Mouse (Mus musculus) heart, postnatal 14 days (tissue): ENCODE results near the gene Pde5a. TPM values are rescaled to one million over a fixed set of nuclear protein-coding genes. Genes with fewer than 3 reads are reported as not detected.
A peak's percentile ranks its signal among the peaks of the same experiment; 100 is the strongest.

Experiments
- DNase-seq, 2 experiments: peaks; one replicate each; pipeline ENCODE4 v3.0.0; 2021 to 2022
- intact Hi-C: fragments of 180-260 bp; cut with DNase I; formaldehyde crosslinking; loops from one replicate; pipeline ENCODE4 v1.15.1; 2025
- total RNA-seq, 2 experiments: library from RNA; stranded (reverse); gene quantifications; 2 replicates each; pipeline ENCODE4 v1.2.3; 2021

Pde5a gene
- total RNA-seq, 2 experiments from 2014 or later = 6.5 to 9.0 TPM

DNA sequence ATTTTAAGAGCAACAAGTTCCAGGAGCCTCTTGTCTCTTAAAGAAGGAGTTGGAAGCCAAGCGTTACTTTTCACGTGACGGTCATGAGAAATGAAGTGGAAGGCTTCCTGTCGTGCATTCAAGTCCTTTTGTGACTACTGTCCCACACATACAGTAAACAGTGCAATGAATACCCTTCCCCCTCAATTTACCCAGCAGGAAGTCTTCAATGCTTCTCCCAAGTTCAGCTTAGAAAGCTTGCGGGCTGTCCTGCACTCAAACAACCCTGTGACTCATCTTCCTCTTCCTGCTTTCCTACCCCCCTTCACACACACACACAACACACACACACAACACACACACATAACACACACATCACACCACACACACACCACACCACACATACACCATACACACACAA is 105.8 kb downstream of the Pde5a start:
- intact Hi-C loops = no loop called here
- no peak for DNase-seq

DNA sequence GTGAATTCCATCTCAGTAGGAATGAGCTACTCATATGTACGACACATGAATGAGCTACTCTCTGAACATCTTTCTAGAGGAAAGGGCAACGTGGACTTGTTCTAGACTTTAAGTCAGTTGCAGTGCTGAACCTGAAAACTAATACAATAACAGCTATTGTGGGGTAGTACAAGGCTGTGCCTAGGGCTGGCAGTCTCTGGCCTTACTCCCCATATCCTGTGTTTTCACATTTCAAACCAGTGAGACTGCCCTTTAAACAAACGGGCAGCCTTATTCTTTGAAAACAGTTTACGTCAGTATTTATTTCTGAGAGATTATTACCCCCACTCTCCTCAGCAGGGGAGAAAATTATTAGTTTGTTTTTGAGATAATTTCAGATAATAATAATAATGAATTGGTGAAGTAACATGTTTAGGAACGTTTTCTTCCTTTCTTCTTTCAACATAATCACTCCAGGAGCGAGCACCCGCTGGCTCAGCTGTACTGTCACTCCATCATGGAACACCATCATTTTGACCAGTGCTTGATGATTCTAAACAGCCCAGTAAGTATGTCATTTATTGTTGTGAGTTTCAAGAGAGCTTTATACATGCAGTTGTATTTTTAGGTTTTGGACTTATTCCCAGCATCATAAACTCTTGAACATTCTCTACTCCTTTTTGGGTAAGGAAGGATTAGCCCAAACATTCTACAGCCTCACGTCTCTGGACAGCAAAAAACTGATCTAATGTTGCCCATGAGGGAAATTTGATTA is 106.5 kb downstream of the Pde5a start:
- DNase-seq = no peak
- intact Hi-C loops = no loop called here

DNA sequence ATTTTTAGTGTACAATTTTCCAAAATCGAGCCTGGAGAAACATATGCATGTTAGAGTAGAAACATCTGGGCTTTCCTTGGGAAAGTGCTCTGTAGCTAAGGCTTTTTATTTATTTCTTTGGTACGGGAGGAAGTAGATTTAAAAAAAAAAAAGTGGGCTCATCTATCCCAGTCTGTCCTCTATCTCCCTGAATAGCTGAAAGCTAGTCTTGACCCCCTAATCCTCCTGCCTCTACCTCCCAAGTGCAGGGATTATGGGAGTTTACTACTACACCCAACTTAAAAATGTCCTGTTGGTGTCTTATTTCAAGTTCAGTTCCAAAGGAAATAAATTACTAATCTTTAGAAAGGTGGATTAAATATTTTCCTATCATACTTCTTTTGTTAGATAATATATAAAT is 108.9 kb downstream of the Pde5a start:
- intact Hi-C loops = no loop called here
- no peak for DNase-seq

DNA sequence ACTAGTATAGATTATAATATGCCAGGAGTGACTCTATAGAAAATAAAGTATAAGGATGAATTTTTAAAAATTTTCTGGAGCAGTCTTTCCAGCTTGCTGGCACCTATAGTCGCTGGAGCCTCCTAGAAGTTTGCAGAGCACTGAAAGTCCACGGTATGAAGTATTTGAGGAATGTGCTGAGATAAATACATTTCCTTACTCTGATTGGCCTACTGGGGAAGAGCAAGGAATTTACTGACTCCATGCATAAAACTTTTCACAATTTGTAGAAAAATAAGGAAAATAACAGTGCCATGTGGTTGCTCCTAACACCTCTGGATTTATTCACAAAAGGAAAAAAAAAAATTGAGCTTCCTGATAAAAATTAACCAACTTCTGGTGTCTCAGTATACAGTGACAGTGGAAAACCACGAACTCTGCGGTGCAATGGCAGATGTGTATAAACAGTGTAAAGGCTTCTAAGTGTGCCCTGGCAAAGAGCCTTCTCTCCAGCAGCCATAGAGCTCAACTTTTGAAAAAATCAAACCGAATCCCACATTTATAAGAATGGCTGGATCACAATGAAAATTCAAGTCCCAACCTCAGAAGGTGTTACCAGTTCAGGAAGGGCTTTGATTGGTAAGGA is 119.8 kb downstream of the Pde5a start:
- DNase-seq = no peak
- intact Hi-C loops = no loop called here

DNA sequence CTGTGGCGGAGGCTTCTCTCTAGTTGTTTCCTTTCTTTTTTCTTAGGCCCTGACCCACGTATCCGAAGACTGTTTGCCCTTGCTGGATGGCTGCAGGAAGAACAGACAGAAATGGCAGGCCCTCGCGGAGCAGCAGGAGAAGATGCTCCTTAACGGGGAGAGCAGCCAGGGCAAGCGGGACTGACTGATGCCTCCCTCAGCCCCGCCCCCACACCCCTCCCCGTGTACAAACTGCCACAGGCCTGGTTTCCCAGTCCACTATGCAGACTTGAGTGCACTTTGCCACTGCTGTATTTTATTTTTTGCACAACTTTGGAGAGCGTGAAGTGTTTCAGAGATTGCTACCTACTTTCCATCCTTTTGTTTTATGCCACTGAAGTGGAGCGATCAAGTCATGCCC is 126.4 kb downstream of the Pde5a start:
- intact Hi-C loops = no loop called here
- DNase-seq = no peak

DNA sequence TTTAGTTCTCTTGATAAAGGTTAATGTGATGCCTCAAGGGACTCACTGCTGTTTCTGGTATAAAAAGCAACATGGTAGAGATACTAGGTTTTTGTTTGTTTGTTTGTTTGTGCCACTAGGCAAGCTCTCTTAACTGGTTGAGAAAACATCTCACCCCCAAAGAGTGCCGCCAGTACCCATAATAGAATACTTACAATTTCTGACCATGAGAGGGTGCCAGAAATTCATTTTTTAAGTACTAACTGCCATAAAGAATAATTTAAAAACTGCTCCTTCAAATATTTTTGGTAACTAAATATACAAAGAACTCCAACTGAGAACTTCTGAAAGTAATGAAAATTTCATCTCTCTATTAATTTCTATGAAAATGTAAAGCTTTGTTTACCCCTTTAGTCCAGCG is 131.1 kb downstream of the Pde5a start:
- DNase-seq = no peak
- intact Hi-C loops = no loop called here

DNA sequence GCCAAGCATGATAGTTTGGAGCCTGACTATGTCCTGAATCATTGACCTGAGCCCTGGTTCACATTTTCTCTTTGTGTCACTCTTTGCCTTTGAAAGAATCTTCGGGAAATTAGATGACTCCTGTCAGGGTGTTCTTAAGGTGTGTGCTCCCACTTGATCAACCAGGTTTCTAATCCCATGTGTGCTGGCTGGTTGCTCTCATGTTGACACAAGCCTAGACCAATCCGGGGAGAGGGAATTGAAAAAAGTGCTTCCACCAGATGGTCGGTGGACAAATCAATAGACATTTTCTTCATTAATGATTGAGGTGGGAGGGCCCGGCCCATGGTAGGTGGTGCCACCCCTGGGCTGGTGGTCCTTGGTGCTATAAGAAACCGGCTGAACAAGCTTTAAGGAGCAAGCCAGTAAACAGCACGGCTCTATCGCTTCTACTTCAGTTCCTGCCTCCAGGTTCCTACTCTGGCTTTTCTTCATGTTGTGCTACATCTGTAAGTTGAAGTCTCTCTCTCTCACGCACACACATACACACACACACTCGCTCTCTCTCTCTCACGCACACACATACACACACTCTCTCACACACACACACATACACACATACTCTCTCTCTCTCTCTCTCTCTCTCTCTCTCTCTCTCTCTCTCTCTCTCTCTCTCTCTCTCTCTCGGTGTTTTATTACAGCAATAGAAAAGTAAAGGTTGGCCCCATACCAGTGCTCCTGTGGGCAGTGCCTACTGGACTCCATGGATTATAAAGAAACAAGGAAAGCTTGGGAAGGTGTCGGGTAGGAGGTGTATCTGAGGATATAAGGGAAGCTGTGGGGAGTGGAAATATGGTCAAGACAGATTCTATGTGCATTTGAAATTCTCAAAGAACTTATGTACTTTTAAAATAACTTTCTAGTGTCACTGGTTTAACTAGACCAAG is 132.1 kb downstream of the Pde5a start:
- DNase-seq = no peak
- intact Hi-C loops = no loop called here

DNA sequence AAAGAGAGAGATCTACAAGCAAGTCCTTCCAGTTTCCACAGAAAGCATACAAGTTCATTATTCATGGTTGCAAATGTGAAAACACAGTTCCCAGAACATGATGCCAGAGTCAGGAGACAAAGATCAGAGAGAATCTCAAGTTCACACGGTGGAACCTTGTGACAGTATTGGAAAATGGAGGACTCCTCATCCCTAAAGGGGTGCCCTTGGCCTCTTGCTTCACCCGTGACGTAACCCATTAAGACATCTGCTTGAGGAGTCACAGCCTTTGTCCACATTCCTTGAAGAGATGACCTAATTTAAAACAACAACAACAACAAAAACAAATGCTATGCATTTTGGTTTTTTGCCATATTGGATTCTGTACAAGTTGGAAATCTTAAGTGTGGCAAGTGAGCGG is 136.3 kb downstream of the Pde5a start:
- no peak for DNase-seq
- intact Hi-C loops = no loop called here

- DNase-seq = no peak
- intact Hi-C loops = no loop called here
Measured at GRCm38 (mm10) chr3:122868270-122868669, 139.5 kb downstream of the Pde5a start.

- intact Hi-C loops = no loop called here
- DNase-seq = no peak
Measured at GRCm38 (mm10) chr3:122871596-122871995, 142.8 kb downstream of the Pde5a start.

DNA sequence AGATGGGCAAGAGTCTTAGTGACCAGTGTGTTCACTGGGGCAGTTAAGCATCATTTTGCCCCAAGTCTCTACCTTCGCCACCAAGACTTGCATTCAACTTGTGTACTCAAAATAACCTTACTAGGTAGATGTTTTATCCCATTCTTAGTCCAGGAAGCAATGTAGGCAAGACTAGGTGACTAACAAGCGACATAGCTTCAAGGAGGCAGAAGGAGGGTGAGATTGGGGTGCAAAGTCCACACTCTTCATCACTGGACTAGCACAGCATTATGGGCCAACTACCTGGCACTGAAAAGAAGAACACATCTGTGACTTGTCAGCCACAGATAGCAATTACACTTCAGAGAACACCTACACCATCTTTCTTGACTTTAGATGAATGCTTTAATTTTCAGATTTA is 148.1 kb downstream of the Pde5a start:
- intact Hi-C loops = no loop called here
- DNase-seq = no peak

DNA sequence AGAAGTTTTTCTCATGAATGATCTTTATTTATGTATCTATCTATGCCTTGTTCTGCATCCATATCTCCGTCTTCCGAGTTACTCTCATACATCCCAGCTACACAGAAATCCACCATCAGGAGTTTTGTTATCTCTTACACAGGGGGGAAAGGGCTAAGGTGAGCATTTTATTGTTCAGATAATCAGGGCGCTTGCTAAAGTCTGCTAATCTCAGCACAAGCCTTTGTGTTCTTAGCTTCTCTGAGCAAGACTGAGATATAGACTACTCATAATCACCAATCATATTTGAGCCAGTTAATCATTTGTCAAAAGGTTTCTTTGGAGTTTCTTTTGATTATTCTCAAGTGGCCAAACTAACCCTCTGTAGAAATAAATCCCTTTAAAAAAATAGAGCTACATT is 148.8 kb downstream of the Pde5a start:
- intact Hi-C loops = no loop called here
- no peak for DNase-seq

DNA sequence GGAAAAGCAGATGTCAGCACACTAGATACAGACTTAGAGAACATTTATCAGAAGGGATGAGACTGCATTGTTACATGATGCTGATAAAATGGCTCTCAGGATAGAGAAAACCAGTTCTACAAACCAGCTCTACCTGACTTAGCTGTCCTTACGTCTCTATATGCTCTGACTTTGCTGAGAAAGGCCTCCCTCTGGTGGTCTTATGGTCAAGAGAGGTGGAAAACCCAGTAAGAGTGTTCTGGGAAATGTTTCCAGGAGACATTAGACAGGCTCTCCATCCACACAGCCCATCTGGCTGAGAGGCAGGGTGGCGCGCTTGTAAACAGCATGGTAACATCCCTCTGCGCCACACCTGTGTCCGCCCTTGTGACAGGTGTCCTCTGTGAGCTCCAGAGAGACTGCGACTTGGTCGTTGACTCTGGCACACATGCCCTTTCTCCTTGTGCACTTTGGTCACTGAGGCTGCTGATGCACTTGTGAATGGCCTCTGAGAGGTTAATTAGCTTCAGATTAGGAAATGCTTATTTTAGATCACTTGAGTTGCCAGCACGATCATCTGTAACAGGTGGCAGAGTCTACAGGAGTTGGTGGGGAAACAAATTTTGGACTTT is 150.1 kb downstream of the Pde5a start:
- intact Hi-C loops = no loop called here
- no peak for DNase-seq

DNA sequence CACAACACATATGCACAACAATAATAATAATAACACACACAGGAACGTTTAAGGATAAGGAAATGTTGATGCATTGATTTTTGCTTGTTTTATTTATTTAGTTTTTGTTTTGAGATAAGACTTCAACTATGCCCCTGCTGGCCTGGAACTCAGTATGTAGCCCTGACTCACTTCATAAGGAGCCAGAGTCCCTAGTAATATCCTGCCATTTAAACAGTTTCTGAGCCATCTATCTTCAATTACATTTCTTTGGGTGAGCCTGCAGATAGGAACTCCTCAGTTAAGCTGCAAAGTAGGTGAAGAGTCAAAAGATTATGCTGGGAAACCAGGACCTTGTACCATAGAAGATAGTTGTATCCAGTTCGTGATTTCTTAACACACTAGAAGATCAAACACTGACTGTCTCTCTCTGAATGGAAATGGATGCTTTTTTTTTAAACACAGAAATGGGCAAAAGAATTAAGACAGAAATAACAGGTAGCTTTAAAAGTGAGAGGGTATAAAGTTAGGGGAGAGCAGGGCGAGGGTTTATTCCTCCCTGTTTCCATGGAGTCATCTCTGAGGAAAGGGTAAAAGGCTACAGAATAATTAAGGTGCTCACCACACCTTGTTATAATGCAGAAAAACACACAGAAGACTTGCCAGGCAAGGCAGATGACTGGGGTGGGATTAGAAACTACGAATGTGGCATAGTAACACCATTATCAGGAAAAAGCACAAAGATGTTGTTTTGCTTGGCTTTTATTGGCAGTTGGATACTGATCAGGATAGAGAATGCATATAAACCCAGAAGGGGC is 159.0 kb downstream of the Pde5a start:
- intact Hi-C loops = no loop called here
- DNase-seq = no peak

- intact Hi-C loops = no loop called here
- DNase-seq = no peak
Measured at GRCm38 (mm10) chr3:122888371-122888819, 159.6 kb downstream of the Pde5a start.

DNA sequence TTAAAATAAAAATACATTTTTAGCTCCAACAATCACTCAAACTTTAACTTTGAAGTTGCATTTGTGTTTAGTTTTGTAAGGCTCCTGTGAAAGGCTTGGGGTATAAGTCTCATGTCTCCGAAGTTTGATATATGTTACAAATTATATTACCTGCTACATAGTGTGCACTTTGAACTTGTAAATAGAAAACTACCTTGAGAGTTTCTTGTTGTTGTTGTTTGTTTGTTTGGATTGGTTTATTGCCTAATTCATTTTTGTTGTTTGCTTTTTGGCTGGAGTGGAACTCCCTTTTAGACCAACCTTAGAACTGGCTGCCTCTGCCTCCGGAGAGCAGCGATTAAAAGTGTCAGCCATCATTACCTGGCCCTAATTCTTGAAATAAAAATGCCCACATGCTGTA is 166.0 kb downstream of the Pde5a start, which contains the start of gene Fabp2:
Gene Fabp2 (plus strand): TSS at position 301 of the 400 bp plus-strand sequence.
- intact Hi-C loops = no loop called here

GRCm38 (mm10) chr3:122895189-122895731 is 166.5 kb downstream of the Pde5a start:
- no peak for DNase-seq
- intact Hi-C loops = no loop called here

More for the DNA sequence above, 166.0 kb downstream of the Pde5a start, which contains the start of gene Fabp2:
- DNase-seq = no peak

DNA sequence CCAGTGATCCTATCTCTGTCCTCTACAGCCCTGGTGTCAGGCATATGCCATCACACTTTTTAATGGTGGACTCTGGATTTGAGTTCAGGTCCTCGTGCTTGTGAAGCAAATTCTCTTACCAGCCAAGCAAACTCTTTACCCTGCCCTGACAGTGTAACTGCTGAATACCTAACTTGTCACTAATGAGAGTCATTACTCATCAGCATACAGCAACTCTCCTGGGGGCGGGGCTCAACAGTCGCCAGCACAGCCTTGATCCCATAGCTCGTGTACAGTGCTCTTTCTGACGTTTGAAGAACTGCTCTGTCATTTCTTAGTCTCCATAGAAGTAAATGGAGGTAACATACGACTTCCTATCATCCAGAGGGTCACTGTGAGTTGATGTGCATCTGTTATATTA is 169.5 kb downstream of the Pde5a start:
- intact Hi-C loops = no loop called here
- no peak for DNase-seq

- DNase-seq = peak; percentile 13 to 61
Measured at GRCm38 (mm10) chr3:122903746-122904433, 175.1 kb downstream of the Pde5a start.

More at GRCm38 (mm10) chr3:122903746-122904433, 175.1 kb downstream of the Pde5a start:
- intact Hi-C loops = loop anchor here (1.0 to 5.0 kb wide), 3 partner anchors 117 to 256 kb away; no protein-coding TSS in a partner anchor
